Comparison of ENCODE assay signal across 22 mouse cellular contexts in the genomic region with DNA sequence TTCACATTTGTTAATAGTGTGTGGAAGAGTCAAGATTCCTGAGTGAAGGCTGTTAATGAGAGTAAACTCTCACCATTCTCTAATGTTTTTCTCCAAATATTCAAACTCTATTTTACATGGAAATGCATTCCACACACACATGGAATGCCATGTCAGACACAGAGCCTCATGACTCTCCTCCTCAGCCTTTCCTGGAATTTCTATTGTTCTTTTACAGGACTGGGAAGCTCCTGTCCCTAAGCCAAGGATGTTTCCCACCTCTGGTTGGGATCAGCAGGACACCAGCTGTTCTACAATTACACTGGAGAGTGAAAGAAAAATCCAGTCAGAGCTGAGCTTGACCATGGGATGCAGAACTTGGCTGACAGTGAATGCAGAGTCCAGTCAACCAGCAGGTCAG.
"Had no signal": no experiment of that assay in that cellular context is flagged by ENCODE, and none has a peak within 500 bp of the region (broad histone marks: within the 10 kb centered on the region; RNA-seq: fewer than 3 reads in every experiment).

No protein-coding gene starts in this region.

- DNase-seq: kidney, adult 8-10 months; kidney, postnatal 14 days; layer of hippocampus, adult 9-11 months; liver; lung, adult 18-20 months; lung, postnatal 14 days; right cerebral cortex, postnatal 25 days; spleen, adult 18-20 months; thymus, postnatal 25 days had no signal

- ATAC-seq: liver, embryonic 12.5 days; midbrain, embryonic 15.5 days had no signal

- H3K9ac ChIP-seq: kidney, embryonic 15.5 days; limb, embryonic 13.5 days; liver, embryonic 12.5 days; liver, embryonic 15.5 days; lung, embryonic 15.5 days; midbrain, embryonic 12.5 days; midbrain, embryonic 15.5 days; neural tube, embryonic 12.5 days; neural tube, embryonic 15.5 days; stomach, embryonic 15.5 days had no signal

- H3K36me3 ChIP-seq: kidney, embryonic 15.5 days; limb, embryonic 10.5 days; limb, embryonic 13.5 days; liver, embryonic 12.5 days; liver, embryonic 15.5 days; lung, embryonic 15.5 days; midbrain, embryonic 12.5 days; midbrain, embryonic 15.5 days; neural tube, embryonic 12.5 days; neural tube, embryonic 15.5 days; stomach, embryonic 15.5 days had no signal

- H3K27ac ChIP-seq: kidney, embryonic 15.5 days; layer of hippocampus, adult 2 months; limb, embryonic 10.5 days; limb, embryonic 13.5 days; liver, embryonic 12.5 days; liver, embryonic 15.5 days; lung, embryonic 15.5 days; macrophage; midbrain, embryonic 12.5 days; midbrain, embryonic 15.5 days; neural tube, embryonic 12.5 days; neural tube, embryonic 15.5 days; stomach, embryonic 15.5 days had no signal

- H3K27me3 ChIP-seq: kidney, embryonic 15.5 days; limb, embryonic 13.5 days; liver, embryonic 12.5 days; liver, embryonic 15.5 days; lung, embryonic 15.5 days; midbrain, embryonic 12.5 days; midbrain, embryonic 15.5 days; neural tube, embryonic 12.5 days; neural tube, embryonic 15.5 days; stomach, embryonic 15.5 days had no signal

- H3K4me3 ChIP-seq: kidney, embryonic 15.5 days; layer of hippocampus, adult 2 months; limb, embryonic 10.5 days; limb, embryonic 13.5 days; liver, embryonic 12.5 days; liver, embryonic 15.5 days; lung, embryonic 15.5 days; midbrain, embryonic 12.5 days; midbrain, embryonic 15.5 days; neural tube, embryonic 12.5 days; neural tube, embryonic 15.5 days; stomach, embryonic 15.5 days had no signal

- H3K4me2 ChIP-seq: kidney, embryonic 15.5 days; limb, embryonic 13.5 days; liver, embryonic 12.5 days; liver, embryonic 15.5 days; lung, embryonic 15.5 days; midbrain, embryonic 12.5 days; midbrain, embryonic 15.5 days; neural tube, embryonic 12.5 days; neural tube, embryonic 15.5 days; stomach, embryonic 15.5 days had no signal

- H3K9me3 ChIP-seq: kidney, embryonic 15.5 days; limb, embryonic 10.5 days; limb, embryonic 13.5 days; liver, embryonic 12.5 days; liver, embryonic 15.5 days; lung, embryonic 15.5 days; midbrain, embryonic 12.5 days; midbrain, embryonic 15.5 days; neural tube, embryonic 12.5 days; neural tube, embryonic 15.5 days; stomach, embryonic 15.5 days had no signal

- H3K4me1 ChIP-seq: kidney, embryonic 15.5 days; liver, embryonic 12.5 days; liver, embryonic 15.5 days; midbrain, embryonic 12.5 days; midbrain, embryonic 15.5 days; neural tube, embryonic 12.5 days; neural tube, embryonic 15.5 days; stomach, embryonic 15.5 days had no signal
